Mouse (Mus musculus) monocyte, adult 2 months (primary cell): ENCODE results near the gene Ctnnb1.

Experiments used
- DNase-seq, 2 experiments: peaks; one replicate each; pipeline ENCODE4 v3.0.0; 2022; ENCODE audit warnings: low spot score in 2 of 2, low read depth in 1 of 2

The Ctnnb1 gene

DNA sequence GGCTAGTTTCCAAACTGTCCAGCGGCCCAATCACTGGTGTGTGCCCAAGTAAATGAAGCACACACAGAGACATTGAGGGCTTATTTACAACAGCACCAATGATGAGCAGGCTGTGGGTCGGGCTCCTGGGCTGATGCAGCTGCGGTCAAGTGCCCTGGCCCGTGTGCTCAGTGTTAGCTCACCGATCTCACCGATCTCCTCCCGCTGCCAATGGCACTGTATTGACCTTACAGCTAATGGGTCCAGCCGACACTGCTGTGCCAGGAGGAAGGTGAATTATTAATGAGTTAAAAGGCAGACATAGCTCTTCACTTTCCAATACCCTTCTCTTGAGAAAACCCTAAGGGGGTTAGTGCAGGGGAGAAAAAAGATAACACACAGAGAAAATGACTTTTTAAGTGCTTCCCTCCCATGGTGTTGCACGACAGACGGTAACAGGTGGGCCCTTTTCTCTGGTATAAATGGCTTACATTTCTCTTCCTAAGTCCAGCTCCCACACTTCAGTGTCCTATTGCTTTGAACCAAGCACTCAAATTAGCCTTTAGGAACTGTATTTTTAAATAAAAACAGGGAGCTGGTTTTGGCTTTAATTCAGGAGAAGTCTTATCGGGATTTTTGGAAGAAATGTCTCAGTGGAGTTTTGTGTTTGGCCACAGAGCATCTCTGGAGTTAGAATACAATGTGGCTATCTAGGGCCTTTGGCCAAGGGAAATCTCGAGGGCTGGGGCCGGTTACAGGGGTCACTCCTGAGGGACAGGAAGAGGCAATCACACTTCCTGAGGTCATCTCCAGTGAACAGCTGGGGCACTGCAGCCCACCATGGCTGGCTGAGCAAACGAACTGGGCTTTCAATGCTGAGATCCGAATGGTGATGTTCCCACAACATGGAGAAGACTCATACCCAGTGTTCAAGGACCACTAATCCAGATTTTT is 65.5 kb downstream of the Ctnnb1 start:
- no peak for DNase-seq

DNA sequence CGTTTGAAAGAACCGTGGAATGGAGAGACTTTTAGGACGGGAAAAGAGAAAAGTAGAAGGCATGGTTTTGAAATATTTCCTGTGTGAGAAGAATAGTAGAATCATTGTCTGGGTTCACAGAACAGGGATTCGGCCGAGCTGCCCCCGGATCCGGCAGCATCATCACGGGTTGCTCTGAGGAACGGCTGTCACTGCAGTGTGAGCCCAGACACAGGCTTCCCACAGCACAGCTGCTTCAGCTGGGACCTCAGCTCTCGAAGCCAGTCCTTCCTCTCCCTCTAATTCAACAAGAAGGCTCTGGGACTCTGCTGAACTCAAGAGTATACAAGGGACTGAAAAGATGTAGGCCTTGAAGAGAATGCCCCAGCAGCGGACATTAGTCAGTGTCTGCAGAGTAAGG is 69.7 kb downstream of the Ctnnb1 start:
- DNase-seq, result no peak

DNA sequence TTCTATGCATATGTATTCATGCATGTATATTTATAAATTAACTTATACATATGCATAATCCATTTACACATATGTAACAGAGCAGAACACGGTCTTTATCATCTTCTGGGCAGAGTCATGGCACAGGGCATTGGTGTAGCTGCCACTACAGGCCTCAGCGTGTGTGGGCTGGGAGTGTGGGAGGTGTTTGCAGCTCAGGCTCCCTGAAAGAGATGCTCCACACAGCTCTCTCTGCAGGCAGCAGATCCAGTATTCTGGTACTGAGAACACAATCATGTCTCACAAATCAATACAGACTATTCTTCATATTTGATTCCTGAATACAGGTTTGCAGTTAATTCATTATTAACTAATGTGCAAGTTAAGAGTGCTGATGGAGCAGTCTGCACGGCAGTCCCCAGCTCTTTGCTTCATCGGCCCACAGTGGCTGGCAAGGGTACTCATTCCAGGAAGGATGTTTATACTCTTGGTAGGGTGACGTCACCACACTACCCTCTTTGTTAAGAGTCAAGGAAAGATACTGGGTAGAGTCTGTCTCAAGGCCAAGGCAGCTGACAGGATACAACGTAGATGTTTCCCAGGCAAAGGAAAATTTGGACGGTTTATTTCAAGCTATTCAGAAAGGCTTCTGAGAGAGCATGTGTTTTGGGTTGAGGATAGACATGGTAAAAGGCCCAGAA is 71.8 kb downstream of the Ctnnb1 start:
- no peak for DNase-seq

DNA sequence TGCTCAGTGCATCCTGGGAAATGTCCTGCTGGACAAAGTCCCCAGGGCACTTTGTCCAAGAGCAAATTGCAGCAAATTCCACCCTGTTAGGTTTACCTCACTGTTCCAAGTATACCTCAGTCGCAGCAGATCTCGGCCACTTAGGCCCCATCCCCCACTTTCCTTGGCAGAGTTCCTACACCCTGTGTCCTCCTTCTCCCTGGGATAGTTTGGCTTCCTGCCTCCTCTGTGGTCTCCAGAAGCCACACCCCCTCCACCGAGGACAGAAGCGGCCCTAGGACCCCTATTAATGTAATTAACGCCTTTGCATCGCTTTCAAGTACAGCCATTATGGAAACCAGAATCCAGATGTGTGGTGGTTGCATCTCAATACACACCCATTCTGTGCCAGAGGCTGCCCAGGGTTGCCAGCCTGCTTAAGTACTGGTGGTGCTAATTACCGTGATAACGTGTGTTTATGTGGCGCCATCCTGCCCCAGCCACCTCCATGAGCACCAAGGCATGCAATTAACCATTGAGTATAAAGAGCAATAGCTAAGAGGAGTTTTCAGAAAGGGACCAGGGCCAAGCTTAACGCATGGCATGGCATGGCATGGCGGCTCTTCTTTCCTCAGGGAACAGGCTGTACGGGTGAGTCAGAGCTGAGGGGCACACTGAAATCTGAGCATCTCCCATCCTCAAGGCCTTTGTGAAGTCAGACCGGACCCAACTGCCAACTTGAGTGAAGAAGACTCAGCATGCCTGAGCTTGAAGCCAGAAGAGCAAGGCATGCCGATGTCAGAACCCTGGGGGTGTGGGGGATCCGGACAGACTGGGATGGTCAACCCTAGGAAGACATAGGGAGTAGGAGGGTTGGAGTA is 72.9 kb downstream of the Ctnnb1 start:
- DNase-seq, result no peak

DNA sequence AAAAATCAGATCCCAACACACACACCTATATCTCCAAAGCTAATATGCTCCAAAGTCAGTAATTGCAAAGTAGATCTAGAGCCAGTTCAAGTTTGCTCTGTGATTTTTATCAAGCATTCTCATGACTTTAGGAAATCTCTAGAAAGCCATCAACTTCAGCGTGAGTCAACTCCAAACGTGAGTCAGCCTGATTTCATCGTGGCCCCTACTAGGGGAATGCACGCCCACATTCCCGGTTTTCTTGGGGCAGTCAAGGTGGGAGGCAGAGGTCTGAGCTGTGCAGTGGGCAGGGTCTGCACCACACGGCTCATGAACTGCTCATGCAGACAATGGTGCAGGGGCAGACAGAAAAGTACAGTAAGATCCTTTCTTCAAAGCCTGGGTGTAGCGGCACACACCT is 76.9 kb downstream of the Ctnnb1 start:
- DNase-seq, result no peak
